Mouse (Mus musculus) skeletal muscle tissue, postnatal 0 days (tissue): ENCODE data around the gene Sln. TPM values are rescaled to one million over a fixed set of nuclear protein-coding genes. Genes with fewer than 3 reads are reported as not detected.

Experiments
- polyA plus RNA-seq: library from polyadenylated mRNA; unstranded; fragments of >200 nt; fragmentation: Nextera tagmentation; extraction: Ambion mirVana; gene quantifications from 2 replicates; pipeline ENCODE4 v1.2.1, GENCODE M21; 2015

Gene Sln
- polyA plus RNA-seq, result 1,790 and 2,883 TPM in 2 replicates

GRCm38 (mm10) chr9:53849864-53850263 lies at the start of gene Sln:
TSS of gene Sln (plus strand) at chr9:53850164.

Other genes with a start within 250 kb of the Sln start
- 198 and 215 TPM in 2 replicates for gene Acat1, start 239.8 kb upstream of the Sln start, polyA plus RNA-seq
- 26.8 and 26.9 TPM in 2 replicates for gene Cul5, start 180.2 kb upstream of the Sln start, polyA plus RNA-seq
- 0.15 TPM in 2 replicates for gene Rab39, start 143.9 kb upstream of the Sln start, polyA plus RNA-seq
- 0.12 TPM in 1 of 2 replicates, not detected in the other for gene Slc35f2, start 78.6 kb upstream of the Sln start, polyA plus RNA-seq
- gene Elmod1, start 125.1 kb downstream of the Sln start, polyA plus RNA-seq, result 0.09 and 0.12 TPM in 2 replicates
- gene Tnfaip8l3, start 218.2 kb downstream of the Sln start, polyA plus RNA-seq, result 0.08 and 0.11 TPM in 2 replicates